Mouse (Mus musculus): ENCODE measurements around the gene Lcor. TPM values are rescaled to one million over a fixed set of nuclear protein-coding genes. Genes with fewer than 3 reads are reported as not detected.
A peak's percentile ranks its signal among the peaks of the same experiment; 100 is the strongest.

Lcor gene
- total and polyA plus RNA-seq, 3 experiments, result 2.0 to 18.5 (median 13.2) TPM

DNA sequence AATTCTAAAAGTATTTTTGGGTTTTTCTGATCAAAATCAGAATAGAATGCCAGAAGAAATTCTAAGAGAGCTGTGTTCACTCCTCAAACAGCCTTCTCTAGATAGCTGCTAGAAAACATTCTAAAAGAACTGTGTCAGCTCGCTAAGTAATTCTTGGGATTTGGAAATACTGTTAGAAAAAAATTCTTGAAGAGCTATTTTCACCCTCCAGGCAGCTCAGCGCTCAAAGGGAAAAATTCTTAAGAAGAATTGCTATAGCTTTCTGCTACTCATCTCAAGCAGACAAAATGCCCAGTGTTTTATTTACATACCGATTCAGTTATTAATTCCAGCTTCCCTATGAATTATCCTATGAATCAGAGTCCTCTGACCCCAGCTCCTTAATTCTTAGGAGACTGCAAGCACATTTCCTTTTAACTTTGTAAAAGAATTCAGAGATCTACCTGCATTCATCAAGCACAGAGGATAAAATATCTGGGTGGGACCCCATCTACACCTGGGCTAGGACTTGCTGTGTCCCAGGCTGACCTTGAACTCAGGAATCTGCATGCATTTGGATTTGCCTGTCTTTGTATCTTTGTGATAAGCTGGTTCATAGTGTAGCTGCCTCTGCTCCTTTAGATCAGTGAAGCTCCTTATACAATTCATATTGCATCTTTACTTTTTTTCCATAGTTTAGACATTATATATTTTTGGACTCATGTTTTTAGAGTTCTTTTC lies 5.7 kb upstream of the Lcor start:
- no peak for DNase-seq

DNA sequence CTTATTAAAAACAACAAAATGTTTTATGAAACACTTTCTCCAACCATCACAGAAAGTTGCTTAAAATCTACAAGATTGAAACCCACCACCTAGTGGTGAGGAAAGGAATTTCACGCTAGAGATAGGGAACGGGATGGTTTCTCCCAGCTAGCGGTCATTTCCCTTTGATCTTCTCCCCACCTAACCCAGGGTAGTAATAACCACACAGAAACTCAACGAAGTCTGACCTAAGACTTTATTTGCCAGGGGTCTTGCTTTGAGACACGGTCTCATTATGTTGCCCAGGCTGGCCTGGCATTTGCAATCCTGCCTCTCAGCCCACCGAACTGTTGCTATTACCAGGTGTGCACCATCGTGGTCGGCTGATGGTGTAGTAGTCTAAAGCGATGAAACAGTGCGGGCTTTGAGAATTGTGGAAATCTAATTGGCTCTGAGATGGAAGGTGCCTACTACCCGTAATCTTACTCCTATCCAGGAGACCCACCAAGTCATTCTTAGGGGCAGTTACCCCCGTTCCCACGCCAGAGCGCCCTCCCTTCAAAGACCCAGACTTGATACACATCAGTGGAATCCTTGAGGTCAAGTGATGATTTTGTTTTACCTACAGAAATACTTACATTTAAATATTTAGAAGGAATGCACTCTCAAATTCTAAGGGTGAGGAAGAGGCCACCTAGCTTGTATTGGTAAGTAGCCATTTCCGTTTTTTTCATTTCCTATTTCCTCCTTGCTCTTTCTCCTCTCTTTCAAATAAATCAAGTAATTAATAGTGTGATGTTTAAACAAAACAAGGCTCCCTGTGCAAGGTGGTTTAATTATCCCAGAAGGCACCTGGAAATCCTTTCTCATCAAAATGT lies 1.2 kb upstream of the Lcor start:
- DNase-seq, result peak; percentile 52

DNA sequence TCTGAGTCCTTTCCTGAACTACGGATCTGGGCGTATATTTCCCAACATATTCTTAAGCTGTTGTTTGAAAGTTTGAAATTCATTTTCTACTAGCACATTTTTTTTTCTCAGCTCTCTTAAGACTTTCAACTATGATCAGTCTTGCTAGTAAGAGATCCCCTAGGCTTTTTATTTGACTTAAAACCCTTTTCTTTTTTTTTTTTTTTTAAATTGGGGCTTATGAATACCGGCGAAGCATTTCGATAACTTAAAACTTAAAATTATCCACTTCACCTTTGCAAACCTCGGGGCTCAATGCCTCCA lies 599 bp upstream of the Lcor start:
- DNase-seq, result no peak

DNA sequence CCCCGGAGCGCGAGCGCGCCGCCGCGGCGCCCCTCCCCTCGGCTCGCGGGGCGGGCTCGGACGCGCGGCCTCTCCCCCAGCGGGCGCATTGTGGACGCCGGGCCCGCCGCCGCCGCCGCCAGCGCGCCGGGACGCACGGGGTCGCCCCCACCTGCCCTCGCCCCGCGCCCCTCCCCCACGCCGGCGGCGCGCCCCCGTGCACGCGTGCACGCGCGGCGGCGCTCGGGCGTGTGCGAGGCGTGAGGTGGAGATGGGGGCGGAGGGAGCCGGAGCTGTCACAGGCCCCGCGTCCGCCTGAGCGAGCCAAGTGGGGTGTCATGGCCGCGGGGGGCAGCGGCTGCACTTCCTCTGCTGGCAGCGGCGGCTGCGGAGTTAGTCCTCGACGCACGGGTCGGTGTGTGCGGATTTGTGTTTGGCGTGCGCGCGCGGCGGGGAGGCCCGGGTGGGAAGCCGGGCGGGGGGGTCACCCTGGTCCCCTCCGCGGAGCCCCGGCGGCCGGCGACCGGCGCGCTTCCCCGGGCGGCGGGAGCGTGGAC lies 540 bp downstream of the Lcor start:
- peak; percentile 84 for DNase-seq

DNA sequence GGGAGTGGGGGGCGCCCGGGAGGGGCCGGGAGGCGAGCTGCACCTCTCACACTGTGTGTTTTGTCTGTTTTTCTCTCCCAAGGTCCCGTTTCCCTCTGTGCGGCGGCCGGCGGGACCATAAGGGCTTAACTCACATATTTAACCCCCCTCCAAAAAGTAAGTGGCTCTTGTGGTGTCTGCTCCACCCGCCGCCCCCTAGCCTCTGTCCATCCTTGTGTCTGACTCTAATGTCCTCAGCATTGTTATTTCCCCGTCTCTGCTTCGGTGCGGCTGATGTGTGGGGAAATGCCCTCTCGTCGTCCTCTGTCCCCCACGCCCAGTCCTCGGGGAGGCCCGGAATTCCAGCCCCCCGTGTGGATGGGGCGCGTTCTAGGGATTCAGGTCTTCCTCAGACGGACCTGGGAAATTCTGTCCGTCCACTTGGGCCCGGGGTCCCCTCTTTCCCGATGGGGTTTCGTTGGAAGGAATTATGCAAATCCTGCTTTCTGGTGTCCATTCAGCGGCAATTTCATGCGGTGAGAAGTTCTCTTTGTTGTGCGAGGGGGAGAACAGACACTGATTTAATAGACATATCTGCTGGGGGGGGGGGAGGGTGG lies 1.1 kb downstream of the Lcor start:
- peak; percentile 54 for DNase-seq

DNA sequence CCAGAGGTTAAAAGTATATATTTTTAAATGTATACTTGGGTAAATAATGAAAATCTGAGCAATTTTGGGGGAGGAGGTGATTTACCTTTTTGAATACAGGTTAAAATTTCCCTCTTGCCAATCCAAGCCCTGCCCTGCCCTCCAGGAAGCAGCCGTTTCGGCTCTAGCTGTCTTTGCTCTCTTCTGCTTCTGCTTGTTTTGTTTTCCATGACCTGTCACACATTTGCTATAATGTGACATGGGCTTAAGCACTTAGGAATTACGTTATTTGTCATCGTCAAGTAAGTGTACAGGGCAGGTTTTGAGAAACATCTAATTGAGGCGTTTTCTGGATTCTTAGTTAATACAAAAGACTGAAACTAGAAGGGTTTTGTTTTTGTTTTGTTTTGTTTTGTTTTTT lies 1.9 kb downstream of the Lcor start:
- no peak for DNase-seq

DNA sequence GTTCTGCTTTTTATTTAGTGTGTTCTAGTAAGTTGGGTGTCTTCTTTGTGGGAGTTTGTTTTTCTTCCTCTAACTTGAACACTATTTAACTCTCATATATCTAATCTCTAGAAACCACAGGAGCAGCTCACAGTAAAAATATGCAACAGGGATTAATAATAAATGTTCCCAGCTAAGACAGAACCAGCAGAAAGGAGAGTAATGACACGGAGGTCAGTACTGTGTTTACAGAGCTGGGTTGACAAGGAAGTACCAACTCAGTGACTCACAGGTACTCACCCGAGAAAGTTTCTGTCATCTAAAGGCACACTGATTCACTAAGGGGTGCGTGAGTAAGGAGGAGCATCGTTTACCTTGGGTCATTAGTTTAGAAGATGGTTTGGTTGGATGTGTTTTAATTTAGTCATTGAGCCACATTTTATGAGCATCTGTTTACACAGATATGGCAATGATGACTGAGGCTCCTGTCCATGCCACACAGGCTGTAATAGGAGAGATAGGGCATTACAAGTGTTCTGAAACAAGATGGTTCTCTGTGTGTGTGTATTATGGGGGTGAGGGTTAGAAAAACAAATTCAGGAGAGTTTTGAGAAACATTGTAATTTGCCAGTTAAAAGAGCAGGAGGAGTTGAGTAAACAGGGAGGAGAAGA lies 13.1 kb downstream of the Lcor start:
- DNase-seq, result peak; percentile 44

DNA sequence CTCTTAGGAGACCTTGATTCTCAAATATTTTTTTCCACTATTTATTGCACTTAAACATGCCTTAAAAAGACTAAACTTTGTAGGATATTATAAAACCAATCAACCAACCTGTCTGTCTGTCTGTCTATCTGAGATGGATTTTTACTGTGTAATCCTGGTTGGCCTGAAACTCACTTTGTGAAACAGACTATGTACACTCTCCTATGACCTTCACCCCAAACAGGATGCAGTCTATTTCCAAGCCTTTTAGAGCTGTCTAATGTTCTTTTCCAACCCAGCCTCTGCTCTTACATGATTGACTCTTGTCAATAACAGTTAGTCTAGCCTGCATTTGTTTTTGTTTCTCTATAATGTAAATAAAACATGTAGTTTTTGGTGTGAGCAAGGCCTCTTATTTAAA lies 13.6 kb downstream of the Lcor start:
- DNase-seq, result no peak

DNA sequence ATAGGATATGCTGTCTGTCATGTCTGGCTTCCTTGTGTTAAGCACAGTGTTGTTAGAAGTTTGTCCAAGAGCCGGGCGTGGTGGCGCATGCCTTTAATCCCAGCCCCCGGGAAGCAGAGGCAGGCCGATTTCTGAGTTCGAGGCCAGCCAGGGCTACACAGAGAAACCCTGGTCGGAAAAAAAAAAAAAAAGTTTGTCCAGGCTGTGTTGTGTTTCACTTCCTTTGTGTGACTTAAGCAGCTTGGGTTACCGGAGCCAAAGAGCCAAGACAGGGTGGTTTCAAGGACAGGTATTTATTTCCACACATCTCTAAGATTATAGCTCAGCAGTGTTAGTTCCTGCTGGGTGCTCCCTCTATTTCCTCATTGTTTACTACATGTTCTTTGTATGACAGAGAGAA lies 25.4 kb downstream of the Lcor start:
- no peak for DNase-seq

DNA sequence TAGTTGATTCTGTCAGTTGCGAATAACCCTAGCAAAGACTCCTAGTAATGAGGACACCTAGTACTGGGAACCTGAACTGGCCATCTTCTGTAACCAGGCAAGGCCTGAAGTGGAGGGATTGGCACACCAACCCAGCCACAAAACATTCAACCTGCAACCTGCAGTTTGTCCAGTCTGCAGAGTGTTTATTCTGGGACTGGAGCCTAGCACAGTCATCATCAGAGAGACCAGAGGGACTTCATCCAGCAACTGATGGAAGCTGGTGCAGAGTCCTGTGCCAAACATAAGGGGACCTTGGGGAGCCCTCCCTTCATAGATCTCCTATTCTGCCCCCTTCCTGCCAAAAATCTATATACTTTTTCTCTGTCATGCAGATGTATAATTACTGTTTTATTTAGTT lies 32.4 kb downstream of the Lcor start:
- DNase-seq, result no peak

DNA sequence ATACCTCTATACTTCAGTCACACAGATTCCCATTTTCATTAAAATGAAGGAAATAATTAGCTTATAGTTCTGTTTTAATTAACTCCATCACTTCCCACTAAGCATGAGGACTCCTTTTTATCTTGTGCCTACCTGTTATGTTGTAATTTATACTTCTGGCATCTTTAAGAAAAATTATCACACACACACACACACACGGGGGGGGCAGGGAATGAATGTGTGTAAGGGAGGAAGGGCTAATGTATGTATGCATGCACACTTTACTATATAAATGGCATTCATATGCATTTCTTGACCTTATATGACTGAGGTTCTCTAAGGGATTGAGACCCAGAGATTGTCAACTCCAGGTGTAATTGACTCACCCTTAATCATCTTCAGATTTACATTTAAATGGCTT lies 33.1 kb downstream of the Lcor start:
- no peak for DNase-seq

DNA sequence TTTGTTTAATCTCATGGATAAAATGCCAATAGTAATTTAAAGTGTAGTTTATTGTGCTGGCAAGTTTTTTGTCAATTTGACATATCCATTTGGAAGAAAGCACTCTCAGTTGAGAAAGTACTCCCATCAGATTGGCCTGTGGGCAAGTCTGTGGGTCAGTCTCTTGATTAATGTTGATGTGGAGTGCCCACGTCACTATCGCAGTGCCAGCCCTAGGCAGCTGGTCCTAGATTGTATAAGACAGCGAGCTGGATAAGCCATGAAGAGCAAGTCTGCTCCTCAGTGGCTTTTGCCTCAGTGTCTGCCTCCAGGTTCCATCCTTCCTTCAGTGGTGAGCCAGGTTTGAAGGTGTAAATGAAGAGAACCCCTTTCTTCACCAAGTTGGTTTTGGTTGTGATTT lies 34.6 kb downstream of the Lcor start:
- DNase-seq, result no peak

DNA sequence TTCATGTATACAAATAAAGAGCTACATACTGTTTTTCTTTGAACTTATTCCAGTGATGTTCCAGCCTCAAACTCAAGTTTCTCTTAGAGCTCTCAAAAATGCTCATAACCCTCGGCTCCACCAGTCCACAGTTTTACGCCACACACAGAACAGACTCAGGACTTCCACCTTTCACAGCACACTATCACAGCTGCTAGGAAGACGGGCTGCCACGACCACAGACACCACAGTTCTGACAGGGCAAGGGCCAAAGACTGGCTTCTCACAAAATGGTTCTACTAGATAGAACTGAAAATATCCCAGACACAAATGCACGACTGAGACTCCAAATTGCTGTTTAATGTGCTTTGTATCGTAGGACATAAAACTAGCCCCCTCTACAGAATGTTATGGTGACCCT lies 36.7 kb downstream of the Lcor start:
- no peak for DNase-seq

DNA sequence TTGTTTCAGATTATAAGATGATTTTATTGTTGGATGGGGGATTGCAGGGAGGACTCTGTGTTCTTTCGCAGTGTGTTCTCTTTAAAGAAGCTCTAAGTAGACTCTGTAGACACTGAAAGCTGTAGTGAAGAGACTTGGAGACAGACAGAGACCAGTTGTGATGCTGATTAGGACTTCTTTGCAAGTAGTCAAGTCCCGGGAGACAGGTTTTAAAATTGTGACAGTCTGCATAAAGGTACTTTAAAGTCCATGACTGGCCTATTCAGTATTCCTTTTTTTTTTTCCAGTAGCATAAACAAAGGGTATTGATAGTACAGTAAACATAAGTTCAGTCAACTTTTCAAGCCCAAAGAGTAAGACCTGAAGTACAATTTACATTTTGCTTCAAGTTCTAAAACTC lies 39.8 kb downstream of the Lcor start:
- DNase-seq, result no peak

DNA sequence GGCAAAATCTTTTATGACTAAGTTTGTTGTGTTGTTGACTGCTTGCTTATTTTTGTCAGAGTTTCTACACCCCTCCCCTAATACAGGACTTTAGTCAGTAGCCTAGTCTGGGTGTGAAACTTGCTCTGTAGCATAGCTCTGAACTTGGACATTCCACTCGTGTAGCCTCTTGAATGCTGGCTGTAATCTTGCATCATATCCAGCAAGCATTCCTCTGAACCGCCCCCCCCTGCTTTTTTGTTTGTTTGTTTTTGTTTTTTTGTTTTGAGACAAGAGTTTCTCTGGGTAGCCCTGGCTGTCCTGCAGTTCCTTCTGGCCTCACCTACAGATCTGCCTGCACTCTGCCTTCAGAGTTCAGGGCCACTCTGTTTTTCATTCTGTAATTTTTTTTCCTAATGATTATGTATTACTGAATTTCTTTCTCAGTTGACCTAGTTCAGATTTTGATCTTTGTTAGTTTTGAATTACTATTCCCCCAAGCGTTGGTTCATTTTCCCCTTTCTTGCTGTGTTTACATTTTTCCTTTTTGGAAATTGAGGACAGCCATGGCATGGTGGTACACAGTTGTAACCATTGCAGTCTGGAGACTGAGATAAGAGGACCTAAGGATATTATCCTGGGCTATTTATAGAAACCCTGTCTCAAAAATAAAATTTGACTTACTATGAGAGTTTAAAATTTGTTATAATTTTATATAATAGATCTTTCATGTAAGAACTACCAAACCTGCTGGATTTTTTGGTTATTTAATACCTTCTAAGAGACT lies 41.5 kb downstream of the Lcor start:
- no peak for DNase-seq

DNA sequence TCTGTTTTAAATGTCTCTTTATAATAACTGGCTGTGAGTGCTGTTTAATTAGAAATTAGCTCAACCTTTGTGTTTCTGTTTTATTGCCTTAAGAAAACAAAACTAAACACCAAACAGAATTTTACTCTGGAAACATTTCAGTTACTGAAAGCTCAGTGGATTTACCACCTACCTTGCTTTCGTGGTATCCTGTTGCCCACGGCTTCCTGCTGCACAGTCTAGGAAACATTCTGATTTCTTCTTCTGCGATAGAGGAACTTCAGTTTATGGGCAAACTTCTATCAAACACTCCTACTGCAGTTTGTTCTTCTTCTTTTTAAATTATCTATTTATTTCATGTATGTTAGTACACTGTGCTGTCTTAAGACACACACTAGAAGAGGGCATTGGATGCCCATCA lies 46.7 kb downstream of the Lcor start:
- DNase-seq, result no peak

DNA sequence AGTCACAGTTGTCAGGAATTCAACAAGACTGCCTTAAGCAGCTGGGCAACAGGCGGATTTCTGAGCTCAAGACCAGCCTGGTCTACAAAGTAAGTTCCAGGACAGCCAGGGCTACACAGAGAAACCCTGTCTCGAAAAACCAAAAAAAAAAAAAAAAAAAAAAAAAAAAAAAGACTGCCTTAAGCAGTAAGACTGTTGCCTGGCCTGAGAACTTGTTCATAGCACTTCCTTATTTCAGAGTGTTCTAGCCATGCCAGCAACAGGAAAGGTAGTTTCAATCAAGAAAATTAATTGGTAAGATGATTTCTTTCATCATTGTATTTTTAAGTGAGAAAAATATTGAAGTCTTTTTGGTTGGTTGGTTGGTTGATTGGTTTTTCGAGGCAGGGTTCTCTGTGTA lies 51.6 kb downstream of the Lcor start:
- no peak for DNase-seq

DNA sequence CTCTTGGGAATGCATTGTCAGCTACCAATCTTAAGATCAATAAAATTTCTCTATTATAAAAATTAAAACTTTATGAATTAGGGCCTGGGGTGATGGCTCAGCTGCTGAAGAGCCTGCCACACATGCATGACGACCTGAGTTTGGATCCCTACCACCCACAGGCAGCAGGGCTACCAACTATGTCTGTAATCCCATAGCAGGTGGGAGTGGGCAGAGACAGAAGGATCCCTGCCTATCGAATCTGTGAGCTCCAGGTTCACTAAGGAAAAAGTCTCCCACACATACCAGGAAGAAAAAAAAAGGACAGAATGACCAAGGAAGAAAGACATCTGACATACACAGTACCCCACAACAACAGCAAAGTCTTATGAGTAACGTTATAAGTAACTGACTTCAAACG lies 74.5 kb downstream of the Lcor start:
- no peak for DNase-seq

DNA sequence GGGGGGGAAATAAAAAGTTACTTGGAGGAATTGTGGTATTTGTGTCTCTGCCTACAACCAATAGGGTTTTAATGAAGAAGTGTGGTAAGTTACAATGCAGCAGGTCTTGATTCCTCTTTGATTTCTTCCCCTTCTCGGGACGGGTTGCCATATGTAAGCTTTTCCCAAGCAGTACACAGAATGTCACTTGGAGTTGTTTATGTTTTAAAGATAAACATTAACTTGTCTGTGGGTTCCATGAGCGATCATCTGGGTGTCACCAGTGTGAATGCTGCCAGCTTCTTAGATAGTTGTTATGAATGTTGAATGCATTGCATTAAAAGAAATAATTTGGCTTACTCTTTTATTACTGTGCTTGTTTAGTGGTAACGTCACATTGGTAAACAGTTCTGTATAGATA lies 75.1 kb downstream of the Lcor start:
- no peak for DNase-seq

DNA sequence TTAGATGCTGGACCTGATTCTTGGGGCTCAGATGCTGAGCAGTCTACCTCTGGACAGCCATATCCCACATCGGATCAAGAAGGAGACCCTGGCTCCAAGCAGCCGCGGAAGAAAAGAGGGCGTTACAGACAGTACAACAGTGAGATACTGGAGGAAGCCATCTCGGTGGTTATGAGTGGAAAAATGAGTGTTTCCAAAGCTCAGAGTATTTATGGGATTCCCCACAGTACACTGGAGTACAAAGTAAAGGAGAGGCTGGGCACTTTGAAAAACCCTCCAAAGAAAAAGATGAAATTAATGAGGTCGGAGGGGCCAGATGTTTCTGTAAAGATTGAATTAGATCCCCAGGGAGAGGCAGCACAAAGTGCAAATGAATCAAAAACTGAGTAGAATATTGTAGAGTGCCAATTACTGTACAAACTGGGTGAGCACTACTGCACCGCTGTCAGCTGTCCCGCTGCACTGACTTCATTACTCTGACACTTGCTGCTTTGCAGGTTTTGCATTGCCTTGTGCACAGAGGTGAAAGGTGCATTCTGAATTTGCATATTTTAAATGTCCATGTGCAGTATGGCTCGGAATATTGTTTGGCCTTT lies 76.6 kb downstream of the Lcor start:
- no peak for DNase-seq

DNA sequence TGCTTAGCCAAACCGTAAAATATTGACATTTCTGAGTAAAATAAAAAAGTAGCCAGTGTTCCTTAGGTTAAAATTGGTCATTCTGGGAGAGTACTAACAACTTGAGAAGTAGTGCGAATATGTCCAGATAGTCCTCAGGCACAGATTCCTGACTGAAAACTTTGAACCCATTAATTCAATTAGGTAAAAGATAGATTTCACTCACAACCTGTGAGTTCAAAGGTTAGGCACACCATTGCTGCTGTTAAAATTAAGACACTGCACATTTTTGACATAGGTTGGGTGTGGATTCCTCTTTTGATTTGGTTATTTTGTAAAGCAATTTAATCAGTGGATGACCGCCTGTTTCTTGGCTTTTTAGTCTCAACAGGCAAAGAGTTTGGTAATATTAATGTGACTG lies 78.4 kb downstream of the Lcor start:
- no peak for DNase-seq

DNA sequence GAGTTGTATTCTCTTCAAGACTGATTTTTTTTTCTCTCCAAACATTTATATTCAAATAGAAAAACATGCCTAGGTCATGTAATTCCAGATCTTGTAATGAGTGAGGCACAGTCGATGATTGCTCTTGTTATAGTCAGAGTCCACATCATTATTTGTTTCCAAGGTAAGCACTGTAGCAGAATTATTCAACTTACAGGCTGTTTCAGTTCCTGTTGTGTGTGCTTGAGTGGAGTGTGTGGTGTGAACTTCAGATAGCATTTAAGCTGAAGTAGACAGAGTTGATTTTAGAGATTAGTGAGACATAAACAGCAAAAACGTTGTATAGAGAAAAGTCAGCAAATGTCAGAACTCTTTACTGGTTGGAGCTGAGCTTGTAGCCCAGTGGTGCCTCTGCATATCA lies 86.4 kb downstream of the Lcor start:
- no peak for DNase-seq
